Mouse (Mus musculus): ENCODE measurements at regions not wholly inside any gene's neighbourhood (a gene's known extent, or its start where the extent isn't known, plus 50 kb on each side); places are given as distances from the start of the nearest gene placed in this dataset.

DNA sequence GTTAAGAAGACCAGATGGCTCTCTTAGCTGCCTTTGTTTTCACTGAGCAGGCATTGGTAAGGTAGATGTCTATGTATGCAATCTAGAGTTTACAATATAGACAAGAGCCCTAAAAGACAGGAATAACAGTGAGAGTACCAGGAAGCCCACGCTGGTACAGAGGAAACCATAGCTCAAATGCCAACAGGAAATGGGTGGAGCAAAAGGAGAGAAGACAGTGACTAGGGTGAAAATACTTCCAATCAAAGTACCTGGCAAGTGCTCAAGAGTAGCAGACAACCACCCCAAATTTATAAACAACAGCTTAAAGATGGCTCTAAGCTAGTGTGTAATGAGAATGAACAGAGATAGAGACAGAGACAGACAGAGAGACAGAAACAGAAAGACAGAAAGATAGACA lies 151.5 kb upstream of the Negr1 start:
- TF ChIP-seq CTCF (IDR thresholded peaks at IDR 0.05; ENCODE audit: low read depth, low read length) (no peak), POLR2AphosphoS5 (IDR thresholded peaks at IDR 0.05; ENCODE audit: insufficient replicate concordance, low read depth, low read length) (no peak), GATA1 (IDR thresholded peaks at IDR 0.05; ENCODE audit: borderline replicate concordance, low read length) (no peak)
